Mouse (Mus musculus): Measurements from ENCODE around the gene Aspscr1.

The Aspscr1 gene

GRCm38 (mm10) chr11:120749430-120749829 is 76.7 kb downstream of the Aspscr1 start:
- DNase-seq = no peak

- DNase-seq = no peak
These were observed 78.8 kb downstream of the Aspscr1 start for GRCm38 (mm10) chr11:120751606-120752005.

Measured in cerebellum, adult 8-10 months (tissue).